Mouse (Mus musculus) c-Kit-positive CD71-positive TER-119-negative erythroid progenitor cells, embryonic 14.5 days (primary cell): ENCODE data around the gene Arhgap22.

Experiments
- DNase-seq: peaks from one replicate; pipeline ENCODE4 v3.0.0-alpha.2; 2013; ENCODE audit warnings: low read depth

Arhgap22 gene

DNA sequence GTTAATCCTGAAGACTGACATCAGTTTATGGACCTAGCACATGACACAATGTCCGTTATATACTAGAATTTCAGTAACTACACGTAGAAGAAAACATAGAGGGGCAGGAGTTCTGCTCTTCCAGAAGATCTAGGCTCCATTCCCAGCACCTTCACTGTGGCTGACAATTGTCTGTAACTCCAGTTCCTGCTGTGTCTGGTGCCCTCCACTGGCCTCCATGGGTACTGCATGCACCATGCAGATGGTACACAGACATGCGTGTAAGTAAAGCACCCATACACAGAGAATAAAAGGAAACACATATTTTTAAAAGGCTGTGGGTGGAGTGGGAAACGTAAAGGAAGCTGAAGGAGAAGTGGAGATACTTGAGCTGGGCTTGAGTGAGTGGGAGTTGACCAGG lies 120.0 kb downstream of the Arhgap22 start:
- DNase-seq = peak; percentile 23

DNA sequence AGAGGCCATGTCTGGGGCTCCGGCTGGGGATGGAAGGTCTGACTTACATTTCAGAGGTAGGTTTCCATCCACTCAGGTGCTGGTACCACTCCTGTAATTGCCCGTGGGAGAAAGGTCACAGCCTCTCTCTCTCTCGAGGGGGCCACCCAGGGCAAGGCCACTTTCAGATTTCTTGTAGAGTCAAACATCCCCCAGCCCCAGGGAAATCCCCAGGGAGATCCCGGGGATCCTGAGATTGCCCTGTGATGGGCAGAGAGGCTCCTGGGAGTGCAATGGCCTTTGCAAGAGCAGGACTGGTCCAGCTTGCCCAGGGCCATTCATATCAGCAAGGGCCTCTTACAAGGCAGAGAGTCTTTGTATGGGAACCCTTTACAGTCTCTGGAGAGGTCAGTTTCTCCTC lies 120.6 kb downstream of the Arhgap22 start:
- no peak for DNase-seq

DNA sequence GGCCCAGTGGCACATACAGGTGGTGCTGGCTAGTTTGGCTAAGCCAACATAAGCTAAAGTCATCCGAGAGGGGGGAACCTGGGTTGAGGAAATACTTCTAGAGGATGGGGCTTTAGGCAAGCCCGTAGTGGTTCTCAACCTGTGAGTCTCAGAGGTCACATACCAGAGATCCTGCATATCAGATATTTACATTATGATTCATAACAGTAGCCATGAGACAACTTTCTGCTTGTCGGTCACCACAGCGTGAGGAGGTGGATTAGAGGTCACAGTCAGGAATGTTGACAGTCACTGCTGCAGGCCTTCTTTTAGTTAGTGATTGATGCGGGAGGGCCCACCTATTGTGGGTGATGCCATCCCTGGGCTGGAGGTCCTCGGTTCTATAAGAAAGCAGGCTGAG lies 121.9 kb downstream of the Arhgap22 start:
- no peak for DNase-seq

DNA sequence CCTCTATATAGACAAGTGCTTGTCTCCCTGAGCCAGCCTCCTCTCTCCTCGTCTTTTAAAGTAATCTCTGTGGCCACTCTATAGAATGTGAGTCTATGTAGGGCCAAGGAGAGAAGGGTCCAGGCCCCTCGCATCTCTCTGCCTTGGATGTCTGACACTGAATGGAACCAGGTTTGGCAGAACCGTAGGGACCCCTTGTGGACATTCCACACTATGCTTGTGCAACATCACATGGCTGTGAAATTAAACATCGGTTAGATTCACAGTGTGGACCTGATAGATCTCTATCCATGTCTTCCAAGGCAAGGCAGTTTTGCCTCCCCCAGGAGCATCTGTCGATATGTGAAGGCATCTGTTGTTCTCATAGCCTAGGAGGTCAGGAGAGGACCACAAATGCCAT lies 124.9 kb downstream of the Arhgap22 start:
- DNase-seq = no peak

DNA sequence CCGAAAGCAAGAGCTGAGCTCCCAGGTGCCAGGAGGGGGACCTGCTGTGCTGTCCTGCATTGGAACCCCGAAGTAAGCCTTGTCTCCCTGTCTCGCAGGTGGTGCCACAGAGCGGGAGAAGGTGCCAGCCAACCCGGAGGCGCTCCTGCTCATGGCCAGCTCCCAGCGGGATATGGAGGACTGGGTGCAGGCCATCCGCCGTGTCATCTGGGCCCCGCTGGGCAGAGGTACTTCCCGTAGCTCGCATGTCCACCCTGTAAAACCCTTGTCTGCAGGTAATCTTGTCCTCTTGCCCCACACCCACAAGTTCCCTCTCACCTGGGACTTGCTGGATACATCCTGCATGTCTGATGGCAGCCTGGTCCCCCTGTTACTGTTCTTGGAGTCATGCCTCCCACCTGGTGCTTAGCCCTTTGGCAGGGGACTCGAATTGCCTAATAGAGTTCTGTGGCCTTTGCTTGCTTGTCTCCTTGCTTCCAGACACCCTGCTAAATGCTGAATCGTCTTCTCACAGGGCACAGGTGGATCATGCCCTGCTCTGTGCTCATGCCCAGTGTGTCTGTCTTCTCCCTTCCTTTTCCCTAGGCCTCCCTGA lies 129.4 kb downstream of the Arhgap22 start:
- DNase-seq = no peak

DNA sequence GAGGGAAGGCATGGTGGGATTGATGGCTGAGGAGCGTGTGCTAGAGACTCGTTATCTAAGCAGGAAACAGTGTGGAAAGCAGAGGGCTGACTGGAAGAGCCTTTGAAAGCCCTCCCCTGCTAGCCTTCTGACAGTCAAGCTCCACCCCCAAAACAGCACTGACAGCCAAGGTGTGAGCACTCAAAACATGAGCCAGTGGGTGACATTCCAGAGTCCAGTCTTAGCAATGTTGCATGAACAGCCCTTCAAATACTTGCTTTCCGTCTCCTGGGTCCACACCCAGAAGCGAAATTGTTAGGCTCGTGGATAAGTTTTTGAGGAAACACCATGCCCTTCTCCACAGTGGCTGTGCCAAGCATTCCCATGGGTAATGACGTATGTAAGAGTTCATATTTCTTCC lies 132.7 kb downstream of the Arhgap22 start:
- DNase-seq = no peak

DNA sequence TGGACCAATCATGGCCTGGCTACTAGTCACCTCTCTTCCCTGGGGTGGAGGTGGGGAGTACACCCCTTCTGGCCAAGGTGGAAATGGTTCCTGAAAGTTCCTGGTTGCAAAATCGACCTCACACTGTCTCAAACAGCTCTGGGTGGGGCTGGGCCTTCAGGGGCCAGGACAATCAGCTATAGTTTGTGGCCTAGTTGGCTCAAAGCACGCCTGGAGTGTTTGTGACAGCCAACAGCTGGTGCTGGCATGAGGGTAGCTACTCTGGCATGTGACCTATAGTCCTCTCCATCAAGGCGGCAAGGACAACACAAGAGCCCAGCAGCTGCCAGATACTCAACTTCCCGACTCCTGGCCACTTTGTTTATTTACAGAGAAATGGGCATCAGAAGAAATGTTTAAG lies 133.9 kb downstream of the Arhgap22 start:
- no peak for DNase-seq

DNA sequence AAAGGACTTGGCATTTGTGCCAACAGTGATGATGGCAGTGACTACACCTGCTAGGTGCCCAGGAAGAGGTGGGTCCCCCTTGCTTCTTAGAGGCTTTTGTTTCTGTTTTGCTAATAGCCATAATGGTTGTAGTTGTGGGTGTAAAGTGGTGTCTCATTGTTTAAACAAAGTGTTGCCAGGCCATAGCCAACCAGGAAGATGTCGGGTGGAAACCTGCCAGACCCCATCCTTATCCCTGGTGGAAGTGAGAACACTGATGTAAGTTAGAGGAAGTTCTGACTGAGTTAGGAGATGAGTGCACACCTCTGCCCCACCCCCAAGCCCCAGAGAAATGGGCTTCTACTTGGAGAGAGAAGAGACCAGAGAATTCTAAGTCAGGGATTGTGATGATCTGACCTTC lies 134.3 kb downstream of the Arhgap22 start:
- DNase-seq = no peak

DNA sequence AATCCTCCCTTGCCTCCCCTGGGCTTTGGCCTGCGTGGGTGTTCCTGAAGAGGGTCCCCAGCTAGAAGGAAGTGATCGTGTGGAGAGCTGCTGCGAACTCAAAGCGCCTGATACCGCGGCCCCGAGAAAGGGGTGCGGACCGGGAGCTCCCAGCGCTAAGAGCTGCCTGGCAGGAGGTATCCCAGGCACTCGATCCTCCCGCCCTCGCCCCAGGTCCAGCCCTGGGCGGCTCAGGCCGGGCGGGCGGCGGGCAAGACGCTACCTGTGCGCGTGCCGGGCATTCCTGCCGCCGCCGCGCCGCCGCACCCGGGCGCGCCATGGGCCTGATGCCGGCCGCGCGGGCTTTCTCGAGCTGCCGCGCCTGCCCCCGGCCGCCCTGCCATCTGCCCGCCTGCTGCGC lies 137.2 kb downstream of the Arhgap22 start:
- DNase-seq = no peak

DNA sequence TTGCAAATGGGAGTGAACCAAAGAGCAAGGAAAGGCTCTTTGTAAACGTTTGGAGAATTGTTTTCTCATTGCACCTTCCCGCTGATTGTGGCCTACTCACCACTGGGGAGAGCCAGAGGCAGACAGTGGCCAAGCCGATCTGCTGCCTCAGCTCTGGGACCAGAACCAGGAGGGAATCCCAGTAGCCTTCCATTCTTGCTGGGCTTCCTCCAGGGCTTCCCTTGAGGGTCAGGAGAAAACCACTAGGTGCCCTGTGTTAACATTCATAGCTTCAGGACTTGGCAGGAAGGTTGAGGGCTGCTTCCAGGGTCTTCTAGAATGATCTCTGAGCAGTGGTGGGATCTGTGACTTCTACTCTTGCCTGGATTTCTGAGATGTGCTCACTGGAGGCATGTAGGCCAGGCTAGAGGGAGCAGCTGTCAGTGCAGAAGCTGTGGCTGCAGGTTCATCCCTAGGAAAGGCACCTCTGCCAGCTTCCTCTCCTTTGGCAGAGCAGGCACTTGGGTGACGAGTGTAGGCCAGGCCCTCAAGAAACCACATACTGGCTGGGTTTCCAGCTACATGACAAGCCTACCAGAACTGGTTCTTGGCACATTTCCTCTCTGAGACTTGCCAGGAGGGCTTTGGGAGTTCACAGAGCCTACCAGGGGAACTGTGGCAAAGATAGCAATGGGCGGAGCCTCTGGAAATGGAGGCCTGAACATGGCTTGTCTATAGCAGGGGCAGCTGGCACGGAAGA lies 138.3 kb downstream of the Arhgap22 start:
- DNase-seq = no peak

DNA sequence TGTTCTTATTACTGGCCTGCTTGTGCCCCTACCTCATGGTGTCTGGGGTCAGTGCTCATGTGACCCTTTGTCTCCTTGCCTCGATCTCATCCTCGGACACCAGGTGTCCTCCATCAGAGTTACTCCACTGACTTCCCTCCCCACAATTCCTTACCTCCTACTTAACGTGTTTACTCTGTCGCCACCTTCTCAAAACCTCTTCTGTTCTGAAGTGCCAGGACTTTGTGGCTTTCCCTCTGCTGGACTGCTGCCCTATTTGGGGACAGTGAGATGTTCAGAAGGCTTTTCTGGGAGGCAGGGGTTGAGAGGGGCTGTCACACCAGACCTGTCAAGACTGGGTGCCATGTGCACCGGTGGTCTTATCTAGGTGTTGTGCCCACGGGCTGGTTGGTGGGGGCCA lies 139.1 kb downstream of the Arhgap22 start:
- no peak for DNase-seq

DNA sequence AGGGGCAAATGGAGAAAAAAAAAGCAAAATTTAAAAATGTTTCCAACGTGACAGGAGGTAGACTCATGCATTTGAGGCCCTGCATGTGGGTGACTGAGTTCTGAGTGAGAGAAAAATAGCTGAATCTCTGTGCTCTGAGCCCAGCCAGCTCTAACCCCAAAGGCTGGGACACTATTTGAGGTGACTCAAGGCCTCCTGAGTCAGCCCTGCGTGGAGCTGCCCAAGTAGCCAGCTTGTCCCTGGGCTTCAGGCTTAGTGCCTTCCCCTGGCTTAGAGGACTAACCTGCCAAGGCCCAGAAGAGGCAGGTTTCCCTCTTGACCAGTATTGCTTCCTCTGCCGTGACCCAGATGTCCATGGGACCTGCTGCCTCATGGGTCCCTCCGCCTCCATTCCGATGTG lies 141.4 kb downstream of the Arhgap22 start:
- DNase-seq = no peak

DNA sequence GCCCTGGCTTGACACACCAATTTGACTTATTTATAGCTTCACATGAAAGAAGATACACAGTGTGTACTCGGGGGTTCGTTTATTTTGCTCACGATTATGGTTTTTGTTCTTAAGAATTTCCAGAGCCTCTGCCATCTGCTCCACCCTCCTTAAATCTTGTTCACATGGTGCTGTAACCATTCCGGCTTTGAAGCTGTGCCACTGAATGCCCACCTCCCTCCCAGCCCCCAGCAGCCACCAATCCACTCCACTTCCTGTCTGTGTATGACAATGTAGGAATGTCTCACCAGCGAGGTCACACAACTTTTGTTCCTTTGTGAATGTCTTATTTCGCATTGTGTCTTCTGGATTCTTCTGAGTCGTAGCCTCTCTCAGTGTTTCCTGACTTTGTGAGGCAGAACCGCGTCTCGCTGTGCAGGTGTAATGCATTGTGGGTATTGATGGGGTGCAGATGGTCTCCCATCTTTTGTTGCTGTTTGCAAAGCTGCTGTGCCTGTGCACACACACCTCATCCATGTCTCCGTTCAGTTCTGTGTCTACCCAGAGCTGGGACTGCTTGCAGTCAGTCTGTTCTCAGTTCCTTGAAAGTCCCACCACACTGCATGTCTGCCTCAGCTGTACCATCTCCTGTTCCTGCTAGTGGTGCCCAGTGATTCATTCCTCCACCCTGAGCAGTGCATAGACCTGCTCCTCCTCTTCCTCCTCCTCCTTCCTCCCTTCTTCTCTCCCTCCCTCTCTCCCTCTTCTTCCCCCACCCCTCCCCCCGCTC lies 144.0 kb downstream of the Arhgap22 start:
- DNase-seq = no peak

DNA sequence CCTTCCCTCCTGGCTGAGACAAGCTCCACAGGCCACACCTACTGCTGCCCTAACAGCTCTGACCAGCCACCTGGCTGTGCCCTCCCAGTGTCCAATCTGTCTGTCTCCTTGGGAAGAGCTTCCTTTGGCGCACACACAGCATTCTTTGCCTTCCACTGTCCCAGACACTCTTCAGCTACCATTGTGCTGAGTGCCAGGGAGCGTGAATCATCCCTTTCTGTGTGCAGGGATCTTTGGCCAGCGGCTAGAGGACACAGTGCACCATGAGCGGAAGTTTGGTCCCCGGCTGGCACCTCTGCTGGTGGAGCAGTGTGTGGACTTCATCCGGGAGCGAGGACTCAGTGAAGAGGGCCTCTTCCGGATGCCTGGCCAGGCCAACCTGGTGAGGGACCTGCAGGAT lies 145.1 kb downstream of the Arhgap22 start:
- DNase-seq = no peak

DNA sequence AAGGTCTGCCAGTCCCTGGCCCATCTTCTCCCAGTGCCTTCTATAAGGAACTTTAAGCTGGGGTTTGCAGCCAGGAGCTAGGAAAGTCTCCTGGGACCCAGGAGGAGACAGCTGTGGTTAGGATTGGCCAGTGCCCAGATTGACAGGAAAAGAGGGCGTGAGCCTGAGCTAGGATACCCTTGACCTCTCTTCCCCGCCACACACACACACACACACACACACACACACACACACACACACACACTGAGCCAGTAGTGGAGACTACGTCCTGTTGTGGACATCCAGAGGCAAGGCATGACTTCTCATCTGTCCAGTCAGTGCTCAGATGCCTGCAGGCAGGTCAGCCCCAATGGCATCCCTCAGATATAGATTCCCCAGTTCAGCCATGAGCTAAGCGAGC lies 147.7 kb downstream of the Arhgap22 start:
- DNase-seq = no peak

DNA sequence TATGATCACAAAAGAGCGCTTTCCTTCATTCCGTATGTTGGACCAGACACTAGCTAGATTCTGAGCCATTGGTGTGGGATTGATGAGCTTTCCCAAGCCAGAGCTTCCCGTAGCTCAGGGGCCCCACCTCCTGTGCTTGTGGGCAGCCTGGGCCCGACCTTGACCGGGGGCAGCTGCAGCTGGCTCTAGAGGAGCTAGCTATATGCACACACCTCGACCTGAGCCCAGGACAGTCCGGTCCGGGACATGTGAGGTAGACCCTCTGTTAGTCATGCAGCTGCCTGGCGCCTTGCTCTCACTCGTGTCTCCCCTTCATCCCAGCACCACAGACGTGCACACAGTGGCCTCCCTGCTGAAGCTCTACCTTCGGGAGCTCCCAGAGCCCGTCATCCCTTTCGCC lies 148.3 kb downstream of the Arhgap22 start:
- no peak for DNase-seq

DNA sequence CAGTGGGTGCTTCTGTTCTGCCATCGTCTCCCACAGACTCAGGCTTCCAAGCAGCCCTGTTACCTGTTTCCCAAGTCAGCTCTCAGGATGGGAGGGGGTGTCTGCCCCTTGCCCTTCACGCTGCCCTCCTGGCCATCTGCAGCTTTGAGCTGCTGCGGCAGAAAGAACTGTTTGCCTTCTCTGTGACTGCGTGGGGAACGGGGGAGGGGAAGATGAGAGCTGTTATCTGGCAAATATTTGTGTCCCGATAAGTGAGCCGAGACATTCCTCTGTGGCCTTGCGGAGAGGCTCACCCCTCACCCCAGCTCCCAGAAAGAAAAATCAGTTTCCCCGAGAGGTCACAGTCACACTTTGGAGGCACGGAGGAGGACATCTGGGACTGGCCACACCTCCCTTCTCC lies 149.0 kb downstream of the Arhgap22 start:
- DNase-seq = no peak

DNA sequence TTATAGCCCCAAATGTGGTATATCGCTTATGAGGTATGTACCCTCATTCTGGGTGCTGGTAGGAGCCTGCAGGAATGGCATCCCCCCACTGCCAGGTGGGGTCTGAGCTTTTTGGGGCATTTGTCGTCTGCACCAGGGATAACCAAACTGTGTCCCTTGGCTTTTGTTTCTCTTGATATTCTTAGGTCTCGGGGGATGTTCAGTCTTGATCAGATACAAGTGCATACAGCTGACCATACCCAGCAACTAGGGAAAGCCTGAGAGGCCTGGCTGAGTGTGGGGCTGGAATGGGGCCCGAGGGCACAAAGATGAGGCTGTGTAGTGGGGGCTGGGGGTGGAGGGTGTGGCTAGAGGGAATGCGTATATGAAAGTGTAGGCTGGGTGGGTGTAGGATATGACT lies 149.8 kb downstream of the Arhgap22 start:
- no peak for DNase-seq

DNA sequence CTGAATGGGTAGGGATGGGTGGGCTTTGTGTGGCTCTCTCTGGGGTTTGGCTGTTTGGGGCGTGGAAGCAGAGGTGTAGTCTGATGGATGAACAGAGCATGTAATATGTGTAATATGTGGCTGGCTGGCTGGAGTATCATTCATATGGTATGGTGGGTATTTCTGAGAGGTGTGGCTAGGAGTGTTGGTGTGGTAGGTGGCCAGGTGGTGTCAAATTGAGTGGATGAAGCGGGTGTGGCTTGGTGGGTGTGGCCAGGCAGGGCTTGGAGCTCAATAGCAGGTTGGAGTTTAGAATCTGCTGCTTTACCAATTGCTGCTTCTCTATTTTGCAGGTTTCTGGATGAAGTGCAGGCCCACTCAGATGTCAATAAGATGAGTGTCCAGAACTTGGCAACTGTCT lies 150.2 kb downstream of the Arhgap22 start:
- DNase-seq = no peak

DNA sequence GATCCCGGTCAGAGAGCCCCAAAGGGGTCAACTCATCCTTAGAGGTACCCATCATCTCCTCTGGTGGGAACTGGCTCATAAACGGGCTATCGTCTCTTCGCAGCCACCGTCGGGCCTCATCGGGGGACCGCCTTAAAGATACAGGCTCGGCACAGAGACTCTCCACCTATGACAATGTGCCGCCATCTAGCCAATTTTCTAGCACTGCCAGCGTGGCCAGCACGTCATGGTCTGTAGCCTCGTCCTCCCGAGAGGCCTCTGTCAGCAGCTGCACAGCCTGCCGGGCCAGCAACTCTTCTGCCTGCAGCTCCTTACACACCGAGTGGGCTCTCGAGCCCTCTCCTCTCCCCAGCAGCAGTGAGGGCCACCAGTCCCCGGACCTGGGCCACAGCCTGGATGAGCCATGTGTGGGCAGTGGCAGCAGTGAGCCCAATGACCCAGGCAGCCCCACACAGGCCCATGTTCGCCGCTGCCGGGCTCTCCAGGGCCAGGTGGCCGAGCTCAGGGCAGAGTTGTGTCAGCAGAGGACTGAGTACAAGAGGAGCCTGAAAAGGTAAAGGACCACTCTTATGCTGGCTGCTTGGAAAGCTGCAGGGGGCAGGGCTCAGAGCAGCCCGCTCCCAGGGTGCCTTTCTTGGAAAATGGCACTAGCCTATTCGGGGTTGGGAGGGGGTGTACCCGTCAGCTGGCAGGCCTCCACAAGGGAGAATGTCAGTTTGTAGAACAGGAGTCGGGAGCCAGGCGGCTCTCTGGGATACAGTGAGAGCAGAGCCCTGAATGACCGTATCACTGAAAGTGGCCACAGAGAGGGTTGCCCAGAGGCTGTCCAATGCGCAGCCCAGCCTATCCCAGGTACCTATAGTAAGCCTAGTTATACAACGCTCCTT lies 153.3 kb downstream of the Arhgap22 start:
- no peak for DNase-seq

DNA sequence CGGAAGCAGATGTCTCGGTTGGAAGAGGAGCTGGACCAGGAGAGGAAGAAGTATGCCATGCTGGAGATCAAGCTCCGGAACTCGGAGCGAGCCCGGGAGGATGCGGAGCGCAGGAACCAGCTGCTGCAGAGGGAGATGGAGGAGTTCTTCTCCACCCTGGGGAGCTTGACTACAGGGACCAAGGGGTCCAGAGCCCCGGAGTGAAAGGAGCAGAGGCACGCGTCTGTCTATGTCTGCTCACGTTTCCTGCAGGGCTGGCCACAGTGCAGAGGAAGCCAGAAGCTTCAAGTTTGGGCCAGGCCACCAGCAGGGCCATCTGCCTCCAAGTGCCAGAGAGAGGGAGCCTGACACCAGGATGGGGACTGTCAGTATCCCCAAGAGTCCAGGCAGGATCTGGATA lies 155.5 kb downstream of the Arhgap22 start:
- DNase-seq = no peak

DNA sequence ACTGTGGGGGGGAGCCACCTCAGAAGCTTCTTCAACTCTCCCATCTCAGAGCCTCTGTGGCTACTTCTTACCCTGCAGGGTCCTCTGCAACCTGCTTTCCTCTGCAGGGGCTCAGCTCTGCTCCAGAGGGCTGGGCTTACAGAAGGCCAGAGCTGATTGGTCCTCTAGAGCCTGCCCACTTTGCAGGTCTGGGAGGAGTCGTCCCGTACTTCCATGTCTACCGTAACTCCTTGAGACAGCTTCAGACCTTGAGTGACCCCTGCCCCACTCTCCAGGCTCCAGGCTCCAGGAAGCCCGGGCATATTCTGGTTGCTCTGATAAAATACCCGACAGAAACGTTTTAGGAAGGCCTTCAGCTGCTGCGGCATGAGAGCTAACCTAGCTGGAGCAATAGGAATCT lies 156.2 kb downstream of the Arhgap22 start:
- DNase-seq = no peak
